Mouse (Mus musculus): ENCODE measurements at regions not wholly inside any gene's neighbourhood (a gene's known extent, or its start where the extent isn't known, plus 50 kb on each side); places are given as distances from the start of the nearest gene placed in this dataset.

- DNase-seq (ENCODE audit: low spot score in 2 of 2): no peak
Measured at GRCm38 (mm10) chr3:81482742-81483141, 446.5 kb downstream of the Pdgfc start.

GRCm38 (mm10) chr3:81483363-81483762, 447.1 kb downstream of the Pdgfc start:
- DNase-seq (ENCODE audit: low spot score in 2 of 2): no peak

- no peak for DNase-seq (ENCODE audit: low spot score in 2 of 2)
Measured at GRCm38 (mm10) chr3:81505316-81505715, 427.1 kb upstream of the Ctso start.

- DNase-seq (ENCODE audit: low spot score in 2 of 2): no peak
Measured at GRCm38 (mm10) chr3:81508611-81509010, 423.8 kb upstream of the Ctso start.

- DNase-seq (ENCODE audit: low spot score in 2 of 2): no peak
Measured at GRCm38 (mm10) chr3:81521804-81522203, 410.6 kb upstream of the Ctso start.

GRCm38 (mm10) chr3:81530872-81531271, 401.5 kb upstream of the Ctso start:
- DNase-seq (ENCODE audit: low spot score in 2 of 2): no peak

GRCm38 (mm10) chr3:81535448-81536205, 396.8 kb upstream of the Ctso start:
- no peak for DNase-seq (ENCODE audit: low spot score in 2 of 2)

GRCm38 (mm10) chr3:81554773-81555172, 377.6 kb upstream of the Ctso start:
- DNase-seq (ENCODE audit: low spot score in 2 of 2): no peak

- DNase-seq (ENCODE audit: low spot score in 2 of 2): no peak
Measured at GRCm38 (mm10) chr3:81562610-81563258, 369.7 kb upstream of the Ctso start.

GRCm38 (mm10) chr3:81563858-81564756, 368.3 kb upstream of the Ctso start:
- DNase-seq (ENCODE audit: low spot score in 2 of 2): no peak

GRCm38 (mm10) chr3:81564757-81565063, 367.7 kb upstream of the Ctso start:
- no peak for DNase-seq (ENCODE audit: low spot score in 2 of 2)

- DNase-seq (ENCODE audit: low spot score in 2 of 2): no peak
Measured at GRCm38 (mm10) chr3:81583387-81584027, 348.9 kb upstream of the Ctso start.

- DNase-seq (ENCODE audit: low spot score in 2 of 2): peak in 1 of 2 experiments; percentile 13
Measured at GRCm38 (mm10) chr3:81589109-81589508, 343.3 kb upstream of the Ctso start.

GRCm38 (mm10) chr3:81629157-81629556, 303.2 kb upstream of the Ctso start:
- no peak for DNase-seq (ENCODE audit: low spot score in 2 of 2)

- no peak for DNase-seq (ENCODE audit: low spot score in 2 of 2)
Measured at GRCm38 (mm10) chr3:81658490-81658889, 273.9 kb upstream of the Ctso start.

- peak in 1 of 2 experiments; percentile 29 for DNase-seq (ENCODE audit: low spot score in 2 of 2)
Measured at GRCm38 (mm10) chr3:81661620-81662019, 270.8 kb upstream of the Ctso start.

- DNase-seq (ENCODE audit: low spot score in 2 of 2): no peak
Measured at GRCm38 (mm10) chr3:81666262-81666661, 266.1 kb upstream of the Ctso start.

- DNase-seq (ENCODE audit: low spot score in 2 of 2): peak in 1 of 2 experiments; percentile 2
Measured at GRCm38 (mm10) chr3:81676570-81676969, 255.8 kb upstream of the Ctso start.

GRCm38 (mm10) chr3:81701974-81702697, 230.3 kb upstream of the Ctso start:
- DNase-seq (ENCODE audit: low spot score in 2 of 2): peak in 1 of 2 experiments; percentile 1

GRCm38 (mm10) chr3:81718911-81719310, 213.5 kb upstream of the Ctso start:
- DNase-seq (ENCODE audit: low spot score in 2 of 2): no peak

- peak; percentile 18 to 65 for DNase-seq (ENCODE audit: low spot score in 2 of 2)
Measured at GRCm38 (mm10) chr3:81735463-81735862, 196.9 kb upstream of the Ctso start.

All from layer of hippocampus, adult 18-20 months (tissue).